Mouse (Mus musculus): Measurements from ENCODE around the gene Msmb.

DNA sequence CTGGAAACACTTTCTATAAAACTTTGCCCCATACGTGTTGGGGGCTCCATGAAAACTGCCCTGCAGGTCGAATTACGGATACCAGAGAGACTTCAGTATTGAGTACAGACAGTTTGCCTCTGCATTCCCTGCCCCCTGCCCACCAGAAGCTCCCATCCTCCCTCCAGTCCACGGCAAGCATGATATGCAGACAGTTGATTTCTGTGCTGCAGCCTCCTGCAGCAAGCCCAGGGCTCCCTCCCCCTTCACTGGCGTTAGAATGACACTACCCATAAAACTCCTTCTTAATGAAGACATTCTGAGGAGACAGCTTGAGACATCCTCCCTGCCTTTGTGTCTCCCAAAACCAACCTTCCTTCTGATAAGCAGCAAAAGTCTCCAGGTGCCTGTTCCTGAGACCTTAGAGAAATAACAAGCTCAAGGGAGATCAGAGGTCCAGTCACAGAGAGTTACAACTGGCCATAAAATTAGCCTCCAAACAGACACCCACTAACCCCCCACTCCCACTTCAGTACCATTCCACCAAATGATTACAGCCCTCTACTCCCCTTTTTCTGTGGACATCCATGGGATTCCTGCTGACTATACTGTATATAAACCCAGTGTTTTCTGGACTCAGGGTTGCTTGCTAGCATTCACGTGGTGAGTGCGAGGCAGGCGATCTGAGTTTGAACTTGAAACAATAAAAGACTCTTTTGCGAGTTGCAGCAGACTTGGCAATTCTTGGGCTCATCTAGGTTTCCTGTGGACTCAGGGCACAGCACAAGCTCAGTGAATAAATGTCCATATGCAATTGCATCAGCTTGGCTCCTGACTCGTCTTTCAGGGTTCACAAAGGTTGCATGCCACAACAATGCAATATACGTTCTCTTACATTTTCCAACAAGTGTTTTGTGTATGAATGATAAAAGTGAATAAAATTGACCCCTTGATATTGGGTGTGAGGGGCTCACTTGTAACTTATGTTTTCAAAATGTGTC is 20.6 kb upstream of the Msmb start:
- TF ChIP-seq CTCF (IDR thresholded peaks at IDR 0.05; ENCODE audit: borderline replicate concordance, insufficient read depth, low read length) (no peak), POLR2A (IDR thresholded peaks at IDR 0.05; ENCODE audit: low read depth, low read length) (no peak)
